Mouse (Mus musculus): ENCODE results near the gene Ndrg3. TPM values are rescaled to one million over a fixed set of nuclear protein-coding genes. Genes with fewer than 3 reads are reported as not detected.

Gene Ndrg3
- 72.7 TPM for polyA plus RNA-seq (2017; shearing (Covaris generic))

DNA sequence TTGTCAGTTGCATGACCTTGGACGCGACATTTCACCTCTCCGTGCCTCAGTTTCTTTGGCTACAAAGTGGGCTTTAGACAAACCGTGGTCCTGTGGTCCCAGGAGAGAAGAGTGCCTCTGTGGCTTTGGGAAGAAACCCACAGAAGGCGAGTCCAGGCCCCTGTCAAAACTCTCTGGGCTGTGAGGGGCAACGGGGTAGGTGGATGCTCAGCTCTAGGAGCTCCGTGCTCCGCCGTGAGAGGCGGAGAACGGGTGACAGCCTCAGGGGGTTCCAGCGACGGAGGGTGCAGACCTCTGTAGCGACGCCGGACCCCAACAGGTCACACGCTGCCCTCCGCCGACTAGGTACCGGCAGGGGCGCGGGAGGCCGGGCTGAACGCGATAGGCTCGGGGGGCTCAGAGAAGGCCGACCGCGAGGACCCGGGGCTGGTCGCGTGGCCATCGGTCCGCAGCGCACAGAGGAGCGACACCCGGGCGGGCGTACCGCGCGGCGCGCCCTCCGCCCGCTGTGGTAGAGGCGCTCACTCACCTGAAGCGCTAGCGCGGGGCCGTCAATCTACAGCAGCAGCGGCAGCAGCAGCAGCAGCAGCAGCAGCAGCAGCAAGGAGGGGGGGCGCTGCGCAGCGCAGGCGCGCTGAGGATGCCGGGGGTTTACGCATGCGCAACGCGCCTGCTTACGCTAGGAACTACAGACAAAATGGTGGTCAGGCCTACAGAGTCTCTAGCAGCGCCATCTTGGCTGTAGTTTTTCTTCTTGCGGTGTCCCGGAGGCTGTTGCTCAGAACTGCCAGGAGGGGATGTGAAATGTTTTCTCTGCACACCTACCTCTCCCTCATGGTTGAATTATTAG lies at the start of gene Ndrg3:
Ndrg3 (minus strand) TSS at position 587 of the 850 bp plus-strand sequence.

DNA sequence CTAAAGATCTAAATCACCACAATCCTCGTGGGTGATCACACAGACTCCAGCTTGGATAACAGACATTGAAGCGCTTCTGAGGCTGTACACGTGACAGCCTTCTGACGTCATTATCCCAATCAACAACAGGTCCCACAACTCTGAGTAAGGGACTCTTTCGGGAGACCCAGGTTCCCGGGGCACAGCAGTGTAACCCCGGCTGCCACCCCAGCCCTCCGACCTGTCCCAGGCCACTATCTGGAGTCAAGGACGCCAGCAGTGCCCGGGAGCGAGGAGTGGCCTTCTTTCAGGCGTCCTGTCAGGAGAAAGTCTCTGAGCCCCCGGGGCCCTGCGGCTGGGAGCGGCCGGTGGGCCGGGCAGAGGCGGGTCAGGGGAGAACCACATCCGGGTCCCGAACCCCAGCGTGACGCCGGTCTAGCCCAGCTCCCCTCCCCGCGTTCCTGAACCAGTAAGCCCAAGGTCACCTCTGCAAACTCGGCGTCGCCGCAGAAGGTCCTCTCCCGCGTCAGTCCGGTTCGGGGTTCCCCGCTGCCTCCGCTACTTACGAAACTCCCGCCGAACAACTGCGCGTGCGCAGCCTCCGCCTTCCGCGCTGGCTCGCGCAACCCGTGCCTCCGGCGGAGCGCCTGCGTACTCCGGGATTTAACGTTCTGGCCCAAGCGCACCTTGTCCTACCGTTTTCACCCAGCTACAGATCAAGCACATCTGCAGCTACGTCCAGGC lies 14.8 kb upstream of the Ndrg3 start, which contains the start of gene Dsn1:
Dsn1 (minus strand) TSS at position 644 of the 723 bp plus-strand sequence.

DNA sequence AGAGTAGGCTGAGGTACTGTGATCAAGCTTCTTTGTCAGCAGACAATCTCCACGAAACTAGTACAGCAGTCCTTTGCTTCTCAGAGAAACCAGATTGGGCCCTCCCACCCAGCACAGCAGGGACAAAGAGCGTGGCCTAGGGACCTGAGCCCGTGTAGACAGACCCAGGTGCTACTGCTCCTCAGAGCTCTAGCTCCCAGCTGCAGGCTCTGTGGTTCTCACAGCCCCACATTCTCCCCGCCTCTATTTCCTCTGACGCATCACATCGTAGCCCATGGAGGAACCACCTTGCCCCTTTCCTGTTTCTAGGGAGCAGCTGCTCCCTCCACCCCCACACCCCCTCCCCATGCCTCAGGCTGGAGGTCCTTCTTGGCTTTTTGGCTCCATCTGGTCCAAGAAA lies 104.8 kb downstream of the Ndrg3 start, which contains the start of gene Sla2:
Sla2 (minus strand) TSS at position 176 of the 400 bp plus-strand sequence.

Other genes starting within 250 kb of the Ndrg3 start
- not detected for gene Myl9, start 216.6 kb downstream of the Ndrg3 start, polyA plus RNA-seq (2017; shearing (Covaris generic))
- gene Tgif2, start 152.0 kb downstream of the Ndrg3 start, polyA plus RNA-seq (2017; shearing (Covaris generic)), result 98.4 TPM
- gene 4930518I15Rik, start 134.1 kb downstream of the Ndrg3 start, polyA plus RNA-seq (2017; shearing (Covaris generic)), result 3.2 TPM
- 83.6 TPM for gene Rab5if, start 128.9 kb downstream of the Ndrg3 start, polyA plus RNA-seq (2017; shearing (Covaris generic))
- gene Sla2, start 104.9 kb downstream of the Ndrg3 start, polyA plus RNA-seq (2017; shearing (Covaris generic)), result 46.2 TPM
- 10.8 TPM for gene Dsn1, start 15.1 kb upstream of the Ndrg3 start, polyA plus RNA-seq (2017; shearing (Covaris generic))
- not detected for gene Soga1, start 87.2 kb upstream of the Ndrg3 start, polyA plus RNA-seq (2017; shearing (Covaris generic))
- gene Tldc2, start 95.0 kb upstream of the Ndrg3 start, polyA plus RNA-seq (2017; shearing (Covaris generic)), result not detected
- 244 TPM for gene Samhd1, start 143.2 kb upstream of the Ndrg3 start, polyA plus RNA-seq (2017; shearing (Covaris generic))
- 28.3 TPM for gene Rbl1, start 212.5 kb upstream of the Ndrg3 start, polyA plus RNA-seq (2017; shearing (Covaris generic))